Mouse (Mus musculus): ENCODE measurements around the gene Pfn3. TPM values are rescaled to one million over a fixed set of nuclear protein-coding genes. Genes with fewer than 3 reads are reported as not detected.

Gene Pfn3
- total RNA-seq, 1 experiment from 2014 or later = not detected

GRCm38 (mm10) chr13:55431889-55432685 is 17.1 kb upstream of the Pfn3 start:
- ATAC-seq (replicated peaks; ENCODE audit: low read depth, poor library complexity, severe bottlenecking) = peak; percentile 80

- ATAC-seq (replicated peaks; ENCODE audit: low read depth, poor library complexity, severe bottlenecking) = no peak
These were observed 15.5 kb upstream of the Pfn3 start for GRCm38 (mm10) chr13:55430566-55430965.

GRCm38 (mm10) chr13:55429226-55429888 is 14.3 kb upstream of the Pfn3 start:
- peak; percentile 85 for ATAC-seq (replicated peaks; ENCODE audit: low read depth, poor library complexity, severe bottlenecking)

GRCm38 (mm10) chr13:55426613-55427012 is 11.6 kb upstream of the Pfn3 start, which contains the start of gene F12:
Gene F12, minus strand, starts transcription at chr13:55426793.
- no peak for ATAC-seq (replicated peaks; ENCODE audit: low read depth, poor library complexity, severe bottlenecking)

GRCm38 (mm10) chr13:55420933-55421800 is 6.1 kb upstream of the Pfn3 start:
- ATAC-seq (replicated peaks; ENCODE audit: low read depth, poor library complexity, severe bottlenecking) = peak; percentile 68

GRCm38 (mm10) chr13:55420018-55420932 is 5.2 kb upstream of the Pfn3 start:
- 0 out of 2 replicates have a peak, but pooled peaks have one; percentile 19 for ATAC-seq (replicated peaks; ENCODE audit: low read depth, poor library complexity, severe bottlenecking)

- ATAC-seq (replicated peaks; ENCODE audit: low read depth, poor library complexity, severe bottlenecking) = no peak
These were observed 4.1 kb upstream of the Pfn3 start for GRCm38 (mm10) chr13:55419142-55419541.

- ATAC-seq (replicated peaks; ENCODE audit: low read depth, poor library complexity, severe bottlenecking) = peak; percentile 65
These were observed 3.0 kb upstream of the Pfn3 start for GRCm38 (mm10) chr13:55418004-55418403.

GRCm38 (mm10) chr13:55413333-55413732 is 1.7 kb downstream of the Pfn3 start:
- peak; percentile 87 for ATAC-seq (replicated peaks; ENCODE audit: low read depth, poor library complexity, severe bottlenecking)

- peak; percentile 63 for ATAC-seq (replicated peaks; ENCODE audit: low read depth, poor library complexity, severe bottlenecking)
These were observed 2.3 kb downstream of the Pfn3 start for GRCm38 (mm10) chr13:55412643-55413307.

- no peak for ATAC-seq (replicated peaks; ENCODE audit: low read depth, poor library complexity, severe bottlenecking)
These were observed 3.2 kb downstream of the Pfn3 start for GRCm38 (mm10) chr13:55411826-55412225.

- no peak for ATAC-seq (replicated peaks; ENCODE audit: low read depth, poor library complexity, severe bottlenecking)
These were observed 6.4 kb downstream of the Pfn3 start for GRCm38 (mm10) chr13:55408546-55409120.

- no peak for ATAC-seq (replicated peaks; ENCODE audit: low read depth, poor library complexity, severe bottlenecking)
These were observed 7.7 kb downstream of the Pfn3 start for GRCm38 (mm10) chr13:55407341-55407740.

GRCm38 (mm10) chr13:55405783-55406390 is 9.1 kb downstream of the Pfn3 start:
- ATAC-seq (replicated peaks; ENCODE audit: low read depth, poor library complexity, severe bottlenecking) = peak; percentile 59

- ATAC-seq (replicated peaks; ENCODE audit: low read depth, poor library complexity, severe bottlenecking) = peak; percentile 88
These were observed 9.9 kb downstream of the Pfn3 start for GRCm38 (mm10) chr13:55404853-55405782.

GRCm38 (mm10) chr13:55403935-55404852 is 10.8 kb downstream of the Pfn3 start:
- peak; percentile 24 for ATAC-seq (replicated peaks; ENCODE audit: low read depth, poor library complexity, severe bottlenecking)

Measured in common myeloid progenitor, adult 5-6 weeks (primary cell).